Mouse (Mus musculus): Measurements from ENCODE around the gene Kcns1. TPM values are rescaled to one million over a fixed set of nuclear protein-coding genes. Genes with fewer than 3 reads are reported as not detected.
A peak's percentile ranks its signal among the peaks of the same experiment; 100 is the strongest.
"Not testable (repeated sequence)": the region's sequence is repeated elsewhere in the genome, so short reads cannot be mapped to it uniquely, and the experiment has no call there.

The Kcns1 gene
- total RNA-seq (2021), result 1 to 10 TPM; 1.4 to 1.5 TPM
- long read RNA-seq, experiment 1, partial matches to known transcripts, result 0 of 4 reads
- long read RNA-seq, experiment 1, other reads (novel, unspliced or antisense), result 2 of 4 reads
- long read RNA-seq, experiment 2, partial matches to known transcripts, result 0 of 1 reads
- long read RNA-seq, experiment 2, other reads (novel, unspliced or antisense), result 0 of 1 reads

GRCm38 (mm10) chr2:164170902-164171301 is at the start of gene Kcns1:
Gene Kcns1 (minus strand): TSS chr2:164171113.
- DNase-seq (ENCODE audit: low spot score), result no peak

GRCm38 (mm10) chr2:164219295-164219694 is 48.4 kb upstream of the Kcns1 start:
- DNase-seq (ENCODE audit: low spot score), result no peak

- no peak for DNase-seq (ENCODE audit: low spot score)
Measured at GRCm38 (mm10) chr2:164212711-164213110, 41.8 kb upstream of the Kcns1 start.

- no peak for DNase-seq (ENCODE audit: low spot score)
Measured at GRCm38 (mm10) chr2:164210892-164211291, 40.0 kb upstream of the Kcns1 start.

GRCm38 (mm10) chr2:164206676-164207075 is 35.8 kb upstream of the Kcns1 start:
- no peak for DNase-seq (ENCODE audit: low spot score)

- not testable (repeated sequence) for DNase-seq (ENCODE audit: low spot score)
Measured at GRCm38 (mm10) chr2:164206011-164206410, 35.1 kb upstream of the Kcns1 start.

- DNase-seq (ENCODE audit: low spot score), result no peak
Measured at GRCm38 (mm10) chr2:164199626-164200327, 28.9 kb upstream of the Kcns1 start, which contains the start of gene Wfdc15a. Gene Wfdc15a (minus strand): TSS chr2:164200130.

GRCm38 (mm10) chr2:164196700-164196990 is 25.7 kb upstream of the Kcns1 start:
- DNase-seq (ENCODE audit: low spot score), result no peak

- DNase-seq (ENCODE audit: low spot score), result no peak
Measured at GRCm38 (mm10) chr2:164195971-164196699, 25.2 kb upstream of the Kcns1 start.

- DNase-seq (ENCODE audit: low spot score), result no peak
Measured at GRCm38 (mm10) chr2:164194959-164195630, 24.2 kb upstream of the Kcns1 start.

GRCm38 (mm10) chr2:164192279-164192678 is 21.4 kb upstream of the Kcns1 start:
- DNase-seq (ENCODE audit: low spot score), result no peak

- no peak for DNase-seq (ENCODE audit: low spot score)
Measured at GRCm38 (mm10) chr2:164190576-164190975, 19.7 kb upstream of the Kcns1 start, which contains the start of gene Wfdc12. Gene Wfdc12 (minus strand): TSS chr2:164190608.

GRCm38 (mm10) chr2:164188722-164189121 is 17.8 kb upstream of the Kcns1 start:
- DNase-seq (ENCODE audit: low spot score), result no peak

- no peak for DNase-seq (ENCODE audit: low spot score)
Measured at GRCm38 (mm10) chr2:164184145-164184719, 13.3 kb upstream of the Kcns1 start.

GRCm38 (mm10) chr2:164183340-164183739 is 12.4 kb upstream of the Kcns1 start:
- no peak for DNase-seq (ENCODE audit: low spot score)

- DNase-seq (ENCODE audit: low spot score), result no peak
Measured at GRCm38 (mm10) chr2:164182692-164183255, 11.9 kb upstream of the Kcns1 start, which contains the start of gene Wfdc5. Gene Wfdc5 (minus strand): TSS chr2:164182742.

GRCm38 (mm10) chr2:164180770-164181169 is 9.9 kb upstream of the Kcns1 start:
- DNase-seq (ENCODE audit: low spot score), result no peak

- DNase-seq (ENCODE audit: low spot score), result peak; percentile 47
Measured at GRCm38 (mm10) chr2:164180124-164180523, 9.2 kb upstream of the Kcns1 start.

GRCm38 (mm10) chr2:164177831-164178230 is 6.9 kb upstream of the Kcns1 start:
- DNase-seq (ENCODE audit: low spot score), result no peak

GRCm38 (mm10) chr2:164175850-164176249 is 4.9 kb upstream of the Kcns1 start:
- no peak for DNase-seq (ENCODE audit: low spot score)
